Mouse (Mus musculus) olfactory bulb, adult 2 months (tissue): ENCODE measurements around the gene Elmod3.

Experiments
- CTCF ChIP-seq: fragments of 200-500 bp; IDR thresholded peaks from 2 replicates; pipeline ENCODE4 v1.5.1; 2012; ENCODE audit warnings: low read depth, mild to moderate bottlenecking, low read length, moderate library complexity; ENCODE audit not compliant: insufficient read depth
- POLR2A ChIP-seq: fragments of 200-500 bp; IDR thresholded peaks from 2 replicates; pipeline ENCODE4 v1.6.1; 2012; ENCODE audit warnings: mild to moderate bottlenecking, low read depth, low read length, moderate library complexity; ENCODE audit not compliant: insufficient read depth

GRCm38 (mm10) chr6:72528410-72529151 is 69.6 kb downstream of the Elmod3 start:
- no peak for TF ChIP-seq CTCF
- TF ChIP-seq POLR2A, result no peak
